19 mouse cellular contexts compared by ENCODE assay signal in the genomic region with DNA sequence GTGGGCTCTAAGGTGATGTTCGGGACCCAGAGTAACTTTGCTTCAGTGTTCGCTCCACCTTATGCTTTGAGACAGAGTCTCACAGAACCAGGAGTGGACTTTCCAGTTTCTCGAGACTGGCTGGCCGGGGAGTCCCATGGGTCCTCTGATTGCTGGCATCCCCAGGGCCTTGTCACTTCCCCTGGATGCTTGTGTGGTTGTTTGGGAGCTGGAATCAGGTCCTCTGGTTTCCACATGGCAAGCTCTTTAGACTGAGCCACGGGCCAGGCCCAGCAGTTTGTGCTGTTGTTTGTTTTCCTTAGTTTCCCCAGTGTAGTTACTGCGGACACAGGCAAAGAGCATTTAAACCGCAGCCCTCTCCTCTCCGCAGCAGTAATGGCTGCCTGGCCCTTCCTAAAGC. TPM values are rescaled to one million over a fixed set of nuclear protein-coding genes. Genes with fewer than 3 reads are reported as not detected.
"Had no signal": no experiment of that assay in that cellular context is flagged by ENCODE, and none has a peak within 500 bp of the region (broad histone marks: within the 10 kb centered on the region; RNA-seq: fewer than 3 reads in every experiment).

No protein-coding gene starts in this region.

- DNase-seq: lung, adult 2 months; lung, postnatal 14 days; lung, postnatal 36 days; right cerebral cortex, postnatal 14 days; thymus, adult 2 months; thymus, postnatal 25 days; thymus, postnatal 4 days had no signal

- H3K9me3 ChIP-seq: lung, embryonic 15.5 days; midbrain, embryonic 12.5 days; midbrain, embryonic 15.5 days; neural tube, embryonic 12.5 days; stomach, embryonic 15.5 days had no signal

- H3K4me2 ChIP-seq: lung, embryonic 15.5 days; stomach, embryonic 15.5 days had no signal

- ATAC-seq: lung, postnatal 0 days had no signal

- H3K36me3 ChIP-seq: lung, embryonic 15.5 days; midbrain, embryonic 12.5 days; midbrain, embryonic 15.5 days; neural tube, embryonic 12.5 days; stomach, embryonic 15.5 days had no signal

- H3K4me1 ChIP-seq: lung, embryonic 15.5 days; megakaryocyte, embryonic 14.5 days; midbrain, embryonic 15.5 days; stomach, embryonic 15.5 days had no signal

- H3K27me3 ChIP-seq: lung, embryonic 15.5 days; midbrain, embryonic 12.5 days; midbrain, embryonic 15.5 days; neural tube, embryonic 12.5 days; stomach, embryonic 15.5 days had no signal

- H3K27ac ChIP-seq: lung, embryonic 15.5 days; macrophage; midbrain, embryonic 12.5 days; midbrain, embryonic 15.5 days; neural tube, embryonic 12.5 days; stomach, embryonic 15.5 days; stomach, postnatal 0 days had no signal

- H3K4me3 ChIP-seq: lung, embryonic 15.5 days; megakaryocyte, embryonic 14.5 days; neural tube, embryonic 12.5 days; stomach, embryonic 15.5 days had no signal

- H3K9ac ChIP-seq: lung, embryonic 15.5 days; midbrain, embryonic 12.5 days; midbrain, embryonic 15.5 days; neural tube, embryonic 12.5 days; stomach, embryonic 15.5 days had no signal

RNA-seq across cellular contexts. Expression of a gene that starts 7.9 kb away (rescaled TPM):
- polyA plus RNA-seq: macrophage; midbrain, embryonic 12.5 days; midbrain, embryonic 15.5 days; midbrain, postnatal 0 days; urinary bladder, adult 2 months had no signal

RNA-seq across cellular contexts. Expression of a gene that starts 15.9 kb away (rescaled TPM):
- polyA plus RNA-seq: macrophage; midbrain, embryonic 12.5 days; midbrain, embryonic 15.5 days; midbrain, postnatal 0 days; neural tube, embryonic 12.5 days; spleen, adult 2 months had no signal

RNA-seq across cellular contexts. Expression of a gene that starts 26.3 kb away (rescaled TPM):
- polyA plus RNA-seq: macrophage; midbrain, embryonic 12.5 days; neural tube, embryonic 12.5 days; urinary bladder, adult 2 months had no signal
